Comparison of ENCODE assay signal across 8 mouse cellular contexts in the genomic region with DNA sequence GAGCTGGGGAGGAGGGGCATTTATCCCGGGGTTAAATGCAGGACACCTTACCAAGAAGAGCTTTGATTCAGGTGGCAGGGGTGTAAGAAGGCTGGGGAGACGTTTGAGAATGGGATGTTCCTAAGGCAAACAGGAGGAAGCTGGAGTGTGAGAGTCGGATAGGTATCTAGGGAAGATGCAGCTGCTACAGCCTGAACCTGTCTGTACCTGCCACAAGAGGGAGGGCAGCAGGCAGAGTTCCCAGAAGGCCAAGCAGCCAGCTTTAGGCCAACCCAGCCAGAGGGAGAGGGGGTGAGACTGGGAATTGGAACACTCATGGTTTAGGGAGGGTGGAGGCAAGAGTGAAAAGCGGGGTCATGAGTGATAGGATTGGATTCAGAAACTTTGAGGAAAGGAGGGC. TPM values are rescaled to one million over a fixed set of nuclear protein-coding genes. Genes with fewer than 3 reads are reported as not detected.
DNase-seq lines count a peak whose midpoint lies in the region; ATAC-seq and TF ChIP-seq lines count a peak whose summit lies in the region.

No protein-coding gene starts in this region.

- H3K4me3 ChIP-seq in layer of hippocampus, adult 2 months = no peak overlapping the region; the same call in 1 of the 2 replicates
- H3K4me3 ChIP-seq in embryonic facial prominence, embryonic 10.5 days = peak overlapping the region; percentile 76
- H3K4me3 ChIP-seq in limb, embryonic 10.5 days = peak overlapping the region; percentile 66; the same call in 1 of the 2 replicates
- peak overlapping the region; percentile 56 for H3K4me3 ChIP-seq in neural tube, embryonic 15.5 days (replicated peaks)
- no peak overlapping the region for H3K4me3 ChIP-seq in kidney, embryonic 14.5 days (ENCODE audit: low read length)

- peak overlapping the region; percentile 74 for H3K4me2 ChIP-seq in neural tube, embryonic 15.5 days
- H3K4me2 ChIP-seq in kidney, embryonic 14.5 days (replicated peaks; ENCODE audit: low read depth, low read length) = no peak overlapping the region

- no peak overlapping the region for H3K27ac ChIP-seq in layer of hippocampus, adult 2 months
- H3K27ac ChIP-seq in embryonic facial prominence, embryonic 10.5 days (replicated peaks) = no peak overlapping the region; the same call in 1 of the 2 replicates
- H3K27ac ChIP-seq in limb, embryonic 10.5 days = no peak overlapping the region
- no peak overlapping the region for H3K27ac ChIP-seq in neural tube, embryonic 15.5 days (replicated peaks)
- H3K27ac ChIP-seq in kidney, embryonic 14.5 days (ENCODE audit: low read depth, low read length) = no peak overlapping the region

- ATAC-seq in neural tube, embryonic 15.5 days (ENCODE audit: low FRiP score) = no peak
- ATAC-seq in kidney, embryonic 14.5 days (ENCODE audit: low FRiP score, low TSS enrichment) = no peak

- 0 out of 2 replicates have a peak, but pooled peaks have one; percentile 17 for TF ChIP-seq CTCF in layer of hippocampus, adult 2 months (conservative IDR thresholded peaks at IDR 0.05)

- H3K9me3 ChIP-seq in embryonic facial prominence, embryonic 10.5 days = no peaks in the 10 kb centered on the region
- H3K9me3 ChIP-seq in limb, embryonic 10.5 days (replicated peaks) = no peaks in the 10 kb centered on the region
- H3K9me3 ChIP-seq in neural tube, embryonic 15.5 days (replicated peaks) = no peaks in the 10 kb centered on the region
- no peaks in the 10 kb centered on the region for H3K9me3 ChIP-seq in kidney, embryonic 14.5 days (ENCODE audit: control insufficient read depth, low read length)

- peaks cover 21% of the 10 kb centered on the region for H3K36me3 ChIP-seq in embryonic facial prominence, embryonic 10.5 days (replicated peaks)
- H3K36me3 ChIP-seq in limb, embryonic 10.5 days = peaks cover 22% of the 10 kb centered on the region
- H3K36me3 ChIP-seq in neural tube, embryonic 15.5 days = no peaks in the 10 kb centered on the region
- H3K36me3 ChIP-seq in kidney, embryonic 14.5 days (ENCODE audit: control insufficient read depth, insufficient read depth, low read length) = peaks cover 16% of the 10 kb centered on the region

- H3K9ac ChIP-seq in neural tube, embryonic 15.5 days (replicated peaks) = peak overlapping the region; percentile 59; the same call in 1 of the 2 replicates
- no peak overlapping the region for H3K9ac ChIP-seq in kidney, embryonic 14.5 days (ENCODE audit: low read depth, low read length)

- peaks cover 68% of the 10 kb centered on the region for H3K4me1 ChIP-seq in embryonic facial prominence, embryonic 10.5 days
- H3K4me1 ChIP-seq in limb, embryonic 10.5 days = peaks cover 56% of the 10 kb centered on the region
- peaks cover 39% of the 10 kb centered on the region for H3K4me1 ChIP-seq in neural tube, embryonic 15.5 days
- peaks cover 9% of the 10 kb centered on the region for H3K4me1 ChIP-seq in kidney, embryonic 14.5 days (ENCODE audit: control insufficient read depth, insufficient read depth, low read length)

- 18% methylated on average over 4 of the region's 4 CpGs for WGBS in embryonic facial prominence, embryonic 10.5 days
- 19% methylated on average over 4 of the region's 4 CpGs for WGBS in limb, embryonic 10.5 days
- 19% methylated on average over 4 of the region's 4 CpGs for WGBS in neural tube, embryonic 15.5 days
- 21% methylated on average over 4 of the region's 4 CpGs for WGBS in kidney, embryonic 14.5 days

- no peak for DNase-seq in layer of hippocampus, adult 2 months (ENCODE audit: low spot score in 2 of 2)
- no peak for DNase-seq in layer of hippocampus, postnatal 10 days (ENCODE audit: low spot score in 2 of 2)
- DNase-seq in embryonic facial prominence, embryonic 10.5 days (ENCODE audit: low spot score) = peak; percentile 45
- DNase-seq in limb, embryonic 10.5 days (ENCODE audit: low spot score) = no peak
- DNase-seq in ovary, postnatal 14 days (ENCODE audit: low spot score) = no peak
- no peak for DNase-seq in cerebellum, postnatal 4 days (ENCODE audit: low spot score in 2 of 2)

- peaks cover 60% of the 10 kb centered on the region for H3K27me3 ChIP-seq in embryonic facial prominence, embryonic 10.5 days (replicated peaks; ENCODE audit: low read depth, poor library complexity, severe bottlenecking)
- H3K27me3 ChIP-seq in limb, embryonic 10.5 days (ENCODE audit: low read depth, poor library complexity, severe bottlenecking) = peaks cover 52% of the 10 kb centered on the region
- peaks cover 20% of the 10 kb centered on the region for H3K27me3 ChIP-seq in neural tube, embryonic 15.5 days (replicated peaks)
- H3K27me3 ChIP-seq in kidney, embryonic 14.5 days (ENCODE audit: control insufficient read depth, insufficient read depth, low read length) = peaks cover 23% of the 10 kb centered on the region

RNA-seq across cellular contexts. Expression of a gene that starts 0.9 kb away (rescaled TPM):
- total RNA-seq in layer of hippocampus, adult 2 months (2021) = 10 to 100 TPM; 40.8 to 42.2 TPM
- total RNA-seq in layer of hippocampus, postnatal 10 days (2021) = 10 to 100 TPM; 36.5 to 45.0 TPM
- polyA plus RNA-seq in embryonic facial prominence, embryonic 10.5 days (2016; fragmentation: Nextera tagmentation; extraction: Ambion mirVana) = 22.1 and 22.7 TPM in 2 replicates
- polyA plus RNA-seq in limb, embryonic 10.5 days (2016; fragmentation: Nextera tagmentation; extraction: Ambion mirVana) = 22.1 and 22.8 TPM in 2 replicates
- polyA plus RNA-seq in neural tube, embryonic 15.5 days (2015; fragmentation: Nextera tagmentation; extraction: Ambion mirVana) = 18.6 and 19.9 TPM in 2 replicates
- polyA plus RNA-seq in kidney, embryonic 14.5 days (2014; fragmentation: Nextera tagmentation; extraction: Ambion mirVana) = 12.3 and 18.2 TPM in 2 replicates

RNA-seq across cellular contexts. Expression of a gene that starts 25.8 kb away (rescaled TPM):
- total RNA-seq in layer of hippocampus, adult 2 months (2021) = 1 to 10 TPM; 1.2 to 2.1 TPM
- total RNA-seq in layer of hippocampus, postnatal 10 days (2021) = 1 to 10 TPM; 6.7 to 7.5 TPM
- 29.5 and 29.7 TPM in 2 replicates for polyA plus RNA-seq in embryonic facial prominence, embryonic 10.5 days (2016; fragmentation: Nextera tagmentation; extraction: Ambion mirVana)
- polyA plus RNA-seq in limb, embryonic 10.5 days (2016; fragmentation: Nextera tagmentation; extraction: Ambion mirVana) = 33.5 and 36.6 TPM in 2 replicates
- 7.2 and 12.7 TPM in 2 replicates for polyA plus RNA-seq in neural tube, embryonic 15.5 days (2015; fragmentation: Nextera tagmentation; extraction: Ambion mirVana)
- polyA plus RNA-seq in kidney, embryonic 14.5 days (2014; fragmentation: Nextera tagmentation; extraction: Ambion mirVana) = 19.6 and 37.4 TPM in 2 replicates

RNA-seq across cellular contexts. Expression of a gene that starts 30.4 kb away (rescaled TPM):
- total RNA-seq in layer of hippocampus, adult 2 months (2021) = under 1 TPM; 0.61 to 0.81 TPM
- total RNA-seq in layer of hippocampus, postnatal 10 days (2021) = 1 to 10 TPM in 1 of 2 experiments, under 1 TPM in 1; 0.89 to 1.0 TPM
- polyA plus RNA-seq in embryonic facial prominence, embryonic 10.5 days (2016; fragmentation: Nextera tagmentation; extraction: Ambion mirVana) = 0.16 and 0.29 TPM in 2 replicates
- polyA plus RNA-seq in limb, embryonic 10.5 days (2016; fragmentation: Nextera tagmentation; extraction: Ambion mirVana) = 0.28 and 0.30 TPM in 2 replicates
- polyA plus RNA-seq in neural tube, embryonic 15.5 days (2015; fragmentation: Nextera tagmentation; extraction: Ambion mirVana) = 0.33 and 0.60 TPM in 2 replicates
- polyA plus RNA-seq in kidney, embryonic 14.5 days (2014; fragmentation: Nextera tagmentation; extraction: Ambion mirVana) = 0.47 and 0.69 TPM in 2 replicates

Comparison
In these comparisons a context has a peak if more than half of its experiments do, and no peak if none do; other contexts are left out.
1. H3K4me3 ChIP-seq: peak in embryonic facial prominence, embryonic 10.5 days (single experiment), limb, embryonic 10.5 days (single experiment) and neural tube, embryonic 15.5 days (single experiment); none in layer of hippocampus, adult 2 months (single experiment) and kidney, embryonic 14.5 days (single experiment).